Mouse (Mus musculus) midbrain, embryonic 15.5 days (tissue): ENCODE data around the gene Orc2. TPM values are rescaled to one million over a fixed set of nuclear protein-coding genes. Genes with fewer than 3 reads are reported as not detected.

ENCODE experiments used
- ATAC-seq: fragments of 200-750 bp; cut with Nextera tagmentation; replicated peaks from 2 replicates; pipeline ENCODE4 v1.8.0; 2017; ENCODE audit warnings: moderate TSS enrichment
- H3K27ac ChIP-seq: fragments of 300-500 bp; sonication (generic); 2 replicates; pipeline ENCODE4 v1.5.1; 2015; ENCODE audit warnings: mild to moderate bottlenecking, inconsistent platforms
- H3K27me3 ChIP-seq: fragments of 300-500 bp; sonication (generic); replicated peaks from 2 replicates; pipeline ENCODE4 v1.6.1; 2015; ENCODE audit warnings: inconsistent platforms
- H3K36me3 ChIP-seq: fragments of 300-500 bp; sonication (generic); replicated peaks from 2 replicates; pipeline ENCODE4 v1.6.1; 2015; ENCODE audit warnings: inconsistent platforms
- H3K4me1 ChIP-seq: fragments of 300-500 bp; sonication (generic); 2 replicates; pipeline ENCODE4 v1.6.1; 2015; ENCODE audit warnings: inconsistent platforms
- H3K4me2 ChIP-seq: fragments of 300-500 bp; sonication (generic); 2 replicates; pipeline ENCODE4 v1.6.1; 2015; ENCODE audit warnings: inconsistent platforms, mild to moderate bottlenecking, moderate library complexity
- H3K4me3 ChIP-seq: fragments of 300-500 bp; sonication (generic); 2 replicates; pipeline ENCODE4 v1.5.1; 2015; ENCODE audit warnings: mild to moderate bottlenecking, inconsistent platforms
- H3K9ac ChIP-seq: fragments of 300-500 bp; sonication (generic); 2 replicates; pipeline ENCODE4 v1.6.1; 2015; ENCODE audit warnings: mild to moderate bottlenecking, inconsistent platforms
- H3K9me3 ChIP-seq: fragments of 300-500 bp; sonication (generic); 2 replicates; pipeline ENCODE4 v1.6.1; 2016; ENCODE audit warnings: inconsistent platforms
- WGBS: fragments of 180-500 bp; shearing (Covaris S2); methylation state at CpG from one replicate; pipeline ENCODE4 v1.1.7; 2015; ENCODE audit warnings: mixed read lengths; 5-methylcytosine and 5-hydroxymethylcytosine counted together
- polyA plus RNA-seq: library from polyadenylated mRNA; unstranded; fragments of >200 nt; fragmentation: Nextera tagmentation; extraction: Ambion mirVana; gene quantifications from 2 replicates; pipeline ENCODE4 v1.2.1, GENCODE M21; 2015

The Orc2 gene
- polyA plus RNA-seq, 1 experiment from 2014 or later, result 22.1 TPM

GRCm38 (mm10) chr1:58420961-58421360 lies 83.9 kb downstream of the Orc2 start:
- Histone ChIP-seq H3K9ac (no peak overlapping the region), H3K27ac (no peak overlapping the region), H3K4me1 (peaks cover 28% of the 10 kb centered on the region), H3K4me2 (no peak overlapping the region), H3K4me3 (no peak overlapping the region), H3K36me3 (peaks cover 30% of the 10 kb centered on the region), H3K27me3 (no peaks in the 10 kb centered on the region), H3K9me3 (no peaks in the 10 kb centered on the region)
- WGBS, result 71% methylated on average over 7 of the region's 7 CpGs
- no peak for ATAC-seq

GRCm38 (mm10) chr1:58420032-58420431 lies 84.9 kb downstream of the Orc2 start:
- Histone ChIP-seq H3K9me3 (no peaks in the 10 kb centered on the region), H3K27me3 (no peaks in the 10 kb centered on the region), H3K4me1 (peaks cover 28% of the 10 kb centered on the region), H3K9ac (no peak overlapping the region), H3K36me3 (peaks cover 33% of the 10 kb centered on the region), H3K27ac (no peak overlapping the region), H3K4me2 (no peak overlapping the region), H3K4me3 (no peak overlapping the region)
- no peak for ATAC-seq
- WGBS, result 83% methylated on average over 10 of the region's 10 CpGs

- no peaks in the 10 kb centered on the region for H3K27me3 ChIP-seq
- no peak overlapping the region for H3K27ac ChIP-seq
- H3K9ac ChIP-seq, result no peak overlapping the region
- peaks cover 69% of the 10 kb centered on the region for H3K36me3 ChIP-seq
- no peak for ATAC-seq
- no peak overlapping the region for H3K4me3 ChIP-seq
- 94% methylated on average over 2 of the region's 2 CpGs for WGBS
- H3K4me2 ChIP-seq, result no peak overlapping the region
- H3K9me3 ChIP-seq, result no peaks in the 10 kb centered on the region
- H3K4me1 ChIP-seq, result peaks cover 8% of the 10 kb centered on the region
These were observed 88.9 kb downstream of the Orc2 start for GRCm38 (mm10) chr1:58416048-58416447.

- Histone ChIP-seq H3K4me3 (no peak overlapping the region), H3K9me3 (no peaks in the 10 kb centered on the region), H3K4me2 (no peak overlapping the region), H3K27ac (no peak overlapping the region), H3K9ac (no peak overlapping the region), H3K36me3 (peaks cover 75% of the 10 kb centered on the region), H3K27me3 (no peaks in the 10 kb centered on the region), H3K4me1 (peaks cover 5% of the 10 kb centered on the region; the same call in 1 of the 2 replicates)
- no peak for ATAC-seq
- 27% methylated on average over 1 of the region's 1 CpGs for WGBS
These were observed 89.5 kb downstream of the Orc2 start for GRCm38 (mm10) chr1:58415442-58415841.

Other genes starting within 250 kb of the Orc2 start
- not detected in 2 replicates for gene Aox2, start 226.8 kb downstream of the Orc2 start, polyA plus RNA-seq
- 310 and 332 TPM in 2 replicates for gene Bzw1, start 112.2 kb downstream of the Orc2 start, polyA plus RNA-seq
- gene Clk1, start 81.0 kb downstream of the Orc2 start, polyA plus RNA-seq, result 159 and 170 TPM in 2 replicates
- gene Nif3l1, start 60.0 kb downstream of the Orc2 start, polyA plus RNA-seq, result 57.6 and 59.5 TPM in 2 replicates
- gene Ppil3, start 59.6 kb downstream of the Orc2 start, polyA plus RNA-seq, result 46.6 and 51.0 TPM in 2 replicates
- gene Fam126b, start 81.2 kb upstream of the Orc2 start, polyA plus RNA-seq, result 13.7 and 15.6 TPM in 2 replicates
- gene Ndufb3, start 81.3 kb upstream of the Orc2 start, polyA plus RNA-seq, result 147 and 170 TPM in 2 replicates
- gene Als2cr12, start 190.9 kb upstream of the Orc2 start, polyA plus RNA-seq, result not detected in 2 replicates
- gene Cflar, start 206.4 kb upstream of the Orc2 start, polyA plus RNA-seq, result 15.3 and 16.1 TPM in 2 replicates